Mouse (Mus musculus): ENCODE measurements at regions not wholly inside any gene's neighbourhood (a gene's known extent, or its start where the extent isn't known, plus 50 kb on each side); places are given as distances from the start of the nearest gene placed in this dataset.

- DNase-seq (ENCODE audit: low spot score): no peak
These were observed 1062.5 kb upstream of the Zeb2 start for GRCm38 (mm10) chr2:46179741-46180140.

GRCm38 (mm10) chr2:46168488-46168887 is 1051.3 kb upstream of the Zeb2 start:
- DNase-seq (ENCODE audit: low spot score): no peak

GRCm38 (mm10) chr2:46149848-46150247 is 1032.7 kb upstream of the Zeb2 start:
- no peak for DNase-seq (ENCODE audit: low spot score)

- no peak for DNase-seq (ENCODE audit: low spot score)
These were observed 1002.7 kb upstream of the Zeb2 start for GRCm38 (mm10) chr2:46119871-46120270.

- no peak for DNase-seq (ENCODE audit: low spot score)
These were observed 989.8 kb upstream of the Zeb2 start for GRCm38 (mm10) chr2:46106991-46107390.

- DNase-seq (ENCODE audit: low spot score): no peak
These were observed 948.0 kb upstream of the Zeb2 start for GRCm38 (mm10) chr2:46065034-46065802.

GRCm38 (mm10) chr2:46055729-46056128 is 938.5 kb upstream of the Zeb2 start:
- DNase-seq (ENCODE audit: low spot score): no peak

- DNase-seq (ENCODE audit: low spot score): no peak
These were observed 937.7 kb upstream of the Zeb2 start for GRCm38 (mm10) chr2:46054902-46055301.

- DNase-seq (ENCODE audit: low spot score): no peak
These were observed 904.7 kb upstream of the Zeb2 start for GRCm38 (mm10) chr2:46021854-46022253.

GRCm38 (mm10) chr2:46013771-46014269 is 896.6 kb upstream of the Zeb2 start:
- DNase-seq (ENCODE audit: low spot score): no peak

GRCm38 (mm10) chr2:46012716-46013115 is 895.5 kb upstream of the Zeb2 start:
- DNase-seq (ENCODE audit: low spot score): no peak

- no peak for DNase-seq (ENCODE audit: low spot score)
These were observed 858.0 kb upstream of the Zeb2 start for GRCm38 (mm10) chr2:45975157-45975556.

GRCm38 (mm10) chr2:45968635-45969034 is 851.4 kb upstream of the Zeb2 start:
- no peak for DNase-seq (ENCODE audit: low spot score)

GRCm38 (mm10) chr2:45956792-45957330 is 839.7 kb upstream of the Zeb2 start:
- no peak for DNase-seq (ENCODE audit: low spot score)

- no peak for DNase-seq (ENCODE audit: low spot score)
These were observed 831.6 kb upstream of the Zeb2 start for GRCm38 (mm10) chr2:45948758-45949157.

- DNase-seq (ENCODE audit: low spot score): no peak
These were observed 808.7 kb upstream of the Zeb2 start for GRCm38 (mm10) chr2:45925791-45926480.

GRCm38 (mm10) chr2:45908871-45909270 is 791.7 kb upstream of the Zeb2 start:
- DNase-seq (ENCODE audit: low spot score): no peak

- no peak for DNase-seq (ENCODE audit: low spot score)
These were observed 787.5 kb upstream of the Zeb2 start for GRCm38 (mm10) chr2:45904623-45905235.

- DNase-seq (ENCODE audit: low spot score): no peak
These were observed 786.9 kb upstream of the Zeb2 start for GRCm38 (mm10) chr2:45904090-45904489.

GRCm38 (mm10) chr2:45903350-45903749 is 786.2 kb upstream of the Zeb2 start:
- no peak for DNase-seq (ENCODE audit: low spot score)

GRCm38 (mm10) chr2:45901892-45902291 is 784.7 kb upstream of the Zeb2 start:
- DNase-seq (ENCODE audit: low spot score): no peak

- no peak for DNase-seq (ENCODE audit: low spot score)
These were observed 767.5 kb upstream of the Zeb2 start for GRCm38 (mm10) chr2:45884680-45885079.

GRCm38 (mm10) chr2:45878656-45879055 is 761.5 kb upstream of the Zeb2 start:
- no peak for DNase-seq (ENCODE audit: low spot score)
